Mouse (Mus musculus) kidney, embryonic 16.5 days (tissue): ENCODE measurements around the gene Myo5c. TPM values are rescaled to one million over a fixed set of nuclear protein-coding genes. Genes with fewer than 3 reads are reported as not detected.
A peak's percentile ranks its signal among the peaks of the same experiment; 100 is the strongest.

Experiments used
- ATAC-seq: fragments of 200-750 bp; cut with Nextera tagmentation; 2 replicates; pipeline ENCODE4 v1.8.0; 2017; ENCODE audit warnings: moderate TSS enrichment; ENCODE audit not compliant: low FRiP score, low TSS enrichment
- H3K27ac ChIP-seq: fragments of 300-500 bp; sonication (generic); 2 replicates; pipeline ENCODE4 v1.5.1; 2014; ENCODE audit warnings: low read length
- H3K27me3 ChIP-seq: fragments of 300-500 bp; sonication (generic); 2 replicates; pipeline ENCODE4 v1.6.1; 2014; ENCODE audit warnings: low read length, control low read depth, mixed read lengths; ENCODE audit not compliant: insufficient read depth
- H3K36me3 ChIP-seq: fragments of 300-500 bp; sonication (generic); 2 replicates; pipeline ENCODE4 v1.6.1; 2014; ENCODE audit warnings: low read length, control low read depth, mixed read lengths; ENCODE audit not compliant: insufficient read depth
- H3K4me1 ChIP-seq: fragments of 300-500 bp; sonication (generic); 2 replicates; pipeline ENCODE4 v1.6.1; 2014; ENCODE audit warnings: low read length, control low read depth, mixed read lengths; ENCODE audit not compliant: insufficient read depth
- H3K4me2 ChIP-seq: fragments of 300-500 bp; sonication (generic); replicated peaks from 2 replicates; pipeline ENCODE4 v1.6.1; 2014; ENCODE audit warnings: low read depth, low read length
- H3K4me3 ChIP-seq: fragments of 300-500 bp; sonication (generic); 2 replicates; pipeline ENCODE4 v1.5.1; 2014; ENCODE audit warnings: mild to moderate bottlenecking, low read length
- H3K9ac ChIP-seq: fragments of 300-500 bp; sonication (generic); replicated peaks from 2 replicates; pipeline ENCODE4 v1.6.1; 2014; ENCODE audit warnings: low read length
- H3K9me3 ChIP-seq: fragments of 300-500 bp; sonication (generic); 2 replicates; pipeline ENCODE4 v1.6.1; 2016; ENCODE audit warnings: low read length, control low read depth
- WGBS: fragments of 180-500 bp; shearing (Covaris S2); extraction: QIAGEN DNeasy Blood & Tissue Kit; methylation state at CpG from one replicate; pipeline ENCODE4 v1.1.7; 2014; 5-methylcytosine and 5-hydroxymethylcytosine counted together
- polyA plus RNA-seq: library from polyadenylated mRNA; unstranded; fragments of >200 nt; fragmentation: Nextera tagmentation; extraction: Ambion mirVana; gene quantifications from 2 replicates; pipeline ENCODE4 v1.2.1, GENCODE M21; 2015

The Myo5c gene
- polyA plus RNA-seq, 1 experiment from 2014 or later: 4.0 TPM

GRCm38 (mm10) chr9:75254196-75254955, 22.6 kb downstream of the Myo5c start:
- Histone ChIP-seq H3K4me3 (no peak overlapping the region), H3K27me3 (no peaks in the 10 kb centered on the region), H3K9me3 (no peaks in the 10 kb centered on the region), H3K36me3 (no peaks in the 10 kb centered on the region), H3K4me2 (no peak overlapping the region), H3K9ac (no peak overlapping the region), H3K4me1 (peaks cover 36% of the 10 kb centered on the region), H3K27ac (peak overlapping the region; percentile 72)
- ATAC-seq: peak; percentile 92
- WGBS: 18% methylated on average over 13 of the region's 13 CpGs

GRCm38 (mm10) chr9:75255820-75256545, 24.2 kb downstream of the Myo5c start:
- 61% methylated on average over 14 of the region's 14 CpGs for WGBS
- Histone ChIP-seq H3K9me3 (no peaks in the 10 kb centered on the region; the same call in 1 of the 2 replicates), H3K4me3 (no peak overlapping the region), H3K36me3 (no peaks in the 10 kb centered on the region), H3K4me2 (no peak overlapping the region), H3K27ac (peak overlapping the region; percentile 51), H3K27me3 (no peaks in the 10 kb centered on the region), H3K4me1 (peaks cover 37% of the 10 kb centered on the region), H3K9ac (no peak overlapping the region)
- ATAC-seq: peak; percentile 32

GRCm38 (mm10) chr9:75258792-75259191, 27.0 kb downstream of the Myo5c start:
- WGBS: 62% methylated on average over 4 of the region's 4 CpGs
- no peaks in the 10 kb centered on the region for H3K27me3 ChIP-seq
- no peak for ATAC-seq
- peaks cover 44% of the 10 kb centered on the region for H3K4me1 ChIP-seq
- H3K27ac ChIP-seq: no peak overlapping the region
- H3K36me3 ChIP-seq: no peaks in the 10 kb centered on the region
- H3K4me3 ChIP-seq: no peak overlapping the region
- no peaks in the 10 kb centered on the region; the same call in 1 of the 2 replicates for H3K9me3 ChIP-seq
- H3K4me2 ChIP-seq: no peak overlapping the region
- H3K9ac ChIP-seq: no peak overlapping the region

DNA sequence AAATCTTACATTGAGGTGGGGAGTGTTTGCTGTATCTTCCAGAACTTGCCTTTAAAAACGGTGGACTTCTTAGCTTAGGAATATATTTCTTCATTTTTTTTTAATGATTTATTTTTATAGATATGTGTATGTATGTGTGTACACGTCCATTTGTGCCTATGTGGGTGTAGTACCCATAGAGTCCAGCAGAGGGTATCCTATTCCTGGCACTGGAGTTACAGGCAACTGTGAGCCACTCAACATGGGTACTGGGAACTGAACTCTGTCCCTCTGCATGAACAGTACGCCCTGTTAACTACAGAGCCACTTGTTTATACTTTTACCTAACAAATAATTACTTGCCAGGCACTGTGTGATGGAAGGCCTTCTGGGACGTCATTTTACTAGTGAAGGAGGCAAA, 27.8 kb downstream of the Myo5c start:
- Histone ChIP-seq H3K9me3 (no peaks in the 10 kb centered on the region; the same call in 1 of the 2 replicates), H3K4me3 (no peak overlapping the region), H3K27ac (no peak overlapping the region), H3K36me3 (no peaks in the 10 kb centered on the region), H3K4me1 (peaks cover 35% of the 10 kb centered on the region), H3K4me2 (no peak overlapping the region), H3K9ac (no peak overlapping the region), H3K27me3 (no peaks in the 10 kb centered on the region)
- ATAC-seq: no peak
- WGBS: 93% methylated on average over 4 of the region's 4 CpGs

DNA sequence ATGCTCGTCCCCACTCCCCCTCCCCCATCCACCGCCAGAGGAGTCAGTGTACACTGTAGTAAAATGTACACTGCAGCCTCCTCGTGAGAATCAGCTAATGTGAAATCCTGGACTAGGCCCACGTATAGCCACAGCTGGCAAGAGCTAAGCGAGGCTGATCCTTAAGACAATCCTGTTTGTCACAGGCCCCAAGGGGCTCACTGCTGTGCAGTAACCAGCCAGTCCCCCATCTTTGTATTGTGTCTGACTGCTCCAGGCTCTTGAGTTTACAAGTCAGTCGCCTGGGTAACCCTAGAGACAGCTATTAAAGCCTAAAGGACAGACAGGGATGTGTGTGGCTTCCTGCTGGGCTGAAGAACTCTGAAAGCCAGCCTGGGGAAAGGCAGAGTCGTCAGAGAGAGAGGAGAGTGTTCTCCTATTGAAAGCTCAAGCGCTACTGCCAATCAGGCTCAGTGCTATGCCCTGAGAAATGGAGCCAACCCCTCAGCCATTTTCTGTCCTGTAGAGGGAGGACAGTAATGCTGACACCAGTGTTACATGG, 29.6 kb downstream of the Myo5c start:
- ATAC-seq: peak; percentile 66; the same call in 1 of the 2 replicates
- H3K27ac ChIP-seq: no peak overlapping the region
- peaks cover 18% of the 10 kb centered on the region; the same call in 1 of the 2 replicates for H3K4me1 ChIP-seq

DNA sequence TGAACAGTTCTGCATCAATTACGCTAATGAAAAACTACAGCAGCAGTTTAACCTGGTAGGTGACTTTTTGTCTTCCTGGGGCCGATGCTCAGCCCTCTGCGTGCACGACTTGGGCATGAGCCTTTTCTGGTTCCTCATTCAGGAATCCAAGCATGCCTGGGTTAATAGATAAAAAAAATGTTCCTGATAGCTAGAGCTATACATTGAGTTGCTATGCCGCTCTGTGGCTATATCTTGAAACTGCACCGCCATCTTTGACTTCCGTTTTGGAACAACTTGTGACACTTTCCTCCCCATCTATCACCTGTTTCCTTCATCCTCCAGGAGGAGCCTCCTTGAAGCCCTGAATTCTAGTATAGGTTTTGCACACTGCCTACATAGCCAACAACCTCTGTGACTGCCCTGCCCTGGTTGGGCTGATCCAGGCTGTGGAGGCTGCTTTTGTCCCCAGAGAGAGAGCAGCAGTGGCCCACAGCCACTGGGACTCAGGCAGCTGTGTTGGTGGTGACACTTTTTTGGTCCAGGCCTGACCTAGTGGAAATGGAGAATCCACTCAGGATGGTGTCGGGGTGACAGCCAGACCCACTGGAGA, 30.5 kb downstream of the Myo5c start:
- Histone ChIP-seq H3K27me3 (no peaks in the 10 kb centered on the region), H3K4me2 (no peak overlapping the region), H3K4me3 (no peak overlapping the region), H3K9me3 (no peaks in the 10 kb centered on the region; the same call in 1 of the 2 replicates), H3K27ac (no peak overlapping the region), H3K9ac (no peak overlapping the region), H3K4me1 (0 out of 2 replicates have a peak, but pooled peaks cover 9% of the 10 kb centered on the region), H3K36me3 (no peaks in the 10 kb centered on the region)
- no peak for ATAC-seq
- 71% methylated on average over 8 of the region's 8 CpGs for WGBS

More for the DNA sequence above, 29.6 kb downstream of the Myo5c start:
- WGBS: 16% methylated on average over 8 of the region's 8 CpGs
- no peak overlapping the region for H3K4me2 ChIP-seq
- no peak overlapping the region for H3K4me3 ChIP-seq
- H3K27me3 ChIP-seq: no peaks in the 10 kb centered on the region
- no peaks in the 10 kb centered on the region for H3K36me3 ChIP-seq
- H3K9me3 ChIP-seq: no peaks in the 10 kb centered on the region; the same call in 1 of the 2 replicates
- no peak overlapping the region for H3K9ac ChIP-seq

DNA sequence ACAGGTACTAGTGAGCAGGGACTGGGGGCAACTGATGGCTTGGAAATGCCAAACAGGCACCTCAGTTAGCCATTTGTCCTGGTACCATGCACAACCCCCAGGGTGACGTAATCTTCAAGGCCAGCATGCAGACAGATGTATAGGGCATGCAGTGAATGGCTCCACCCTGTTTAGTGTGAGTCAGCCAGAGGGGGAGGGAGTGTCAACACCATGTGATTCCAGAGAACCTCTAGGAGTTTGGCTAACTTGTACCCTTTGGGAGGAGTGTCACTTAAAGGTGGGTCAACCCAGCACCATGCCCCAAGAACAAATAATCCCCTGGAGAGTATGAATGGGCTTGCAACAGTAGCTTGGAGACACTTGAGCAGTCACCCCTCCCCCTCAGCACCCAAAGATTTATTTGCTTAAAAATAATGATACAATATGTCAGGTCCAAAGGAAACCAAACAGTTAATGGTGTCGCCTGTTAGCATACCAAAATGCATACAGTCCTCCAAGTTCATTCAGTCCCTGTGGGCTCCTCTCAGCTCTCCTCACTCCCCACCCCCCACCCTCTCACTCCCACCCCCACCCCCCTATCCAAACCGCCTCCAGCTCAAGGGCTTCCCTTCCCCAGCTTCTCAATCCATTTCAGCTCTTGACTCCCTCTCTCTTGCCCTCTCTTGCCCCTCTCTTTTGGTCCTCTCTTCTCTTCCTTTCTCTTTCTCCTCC, 32.3 kb downstream of the Myo5c start:
- peak; percentile 53; the same call in 1 of the 2 replicates for ATAC-seq
- H3K27ac ChIP-seq: no peak overlapping the region

GRCm38 (mm10) chr9:75267147-75267546, 35.3 kb downstream of the Myo5c start:
- H3K4me2 ChIP-seq: no peak overlapping the region
- H3K4me1 ChIP-seq: no peaks in the 10 kb centered on the region
- ATAC-seq: no peak
- no peak overlapping the region for H3K27ac ChIP-seq
- no peaks in the 10 kb centered on the region for H3K36me3 ChIP-seq
- H3K9me3 ChIP-seq: no peaks in the 10 kb centered on the region
- H3K9ac ChIP-seq: no peak overlapping the region
- H3K27me3 ChIP-seq: no peaks in the 10 kb centered on the region
- 76% methylated on average over 6 of the region's 6 CpGs for WGBS
- H3K4me3 ChIP-seq: no peak overlapping the region

More for the DNA sequence above, 32.3 kb downstream of the Myo5c start:
- no peak overlapping the region for H3K9ac ChIP-seq
- H3K27me3 ChIP-seq: no peaks in the 10 kb centered on the region
- H3K4me3 ChIP-seq: no peak overlapping the region
- 0 out of 2 replicates have a peak, but pooled peaks cover 9% of the 10 kb centered on the region for H3K4me1 ChIP-seq
- no peaks in the 10 kb centered on the region; the same call in 1 of the 2 replicates for H3K9me3 ChIP-seq
- no peak overlapping the region for H3K4me2 ChIP-seq
- no peaks in the 10 kb centered on the region for H3K36me3 ChIP-seq
- 42% methylated on average over 3 of the region's 3 CpGs for WGBS

DNA sequence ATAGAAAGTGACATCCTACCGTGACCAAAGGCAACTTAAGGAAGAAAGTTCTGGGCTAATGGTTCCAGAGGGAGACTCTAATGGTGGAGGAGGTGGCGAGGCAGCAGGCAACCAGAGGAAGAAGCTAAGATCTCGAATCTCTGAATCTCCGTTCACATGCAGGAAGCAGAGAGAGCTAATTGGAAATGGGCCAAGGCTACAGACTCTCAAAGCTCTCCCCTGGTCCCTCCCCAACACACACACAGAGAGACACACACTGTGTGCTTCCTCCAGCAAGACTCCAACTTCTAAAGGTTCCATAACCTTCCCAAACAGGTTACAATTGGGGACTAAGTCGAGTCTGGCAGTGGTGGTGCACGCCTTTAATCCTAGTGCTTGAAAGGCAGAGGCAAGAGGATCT, 38.6 kb downstream of the Myo5c start:
- ATAC-seq: no peak
- no peaks in the 10 kb centered on the region for H3K36me3 ChIP-seq
- H3K27me3 ChIP-seq: no peaks in the 10 kb centered on the region
- 56% methylated on average over 6 of the region's 6 CpGs for WGBS
- H3K9ac ChIP-seq: no peak overlapping the region
- H3K27ac ChIP-seq: no peak overlapping the region
- H3K4me1 ChIP-seq: no peaks in the 10 kb centered on the region
- no peak overlapping the region for H3K4me3 ChIP-seq
- no peaks in the 10 kb centered on the region for H3K9me3 ChIP-seq
- H3K4me2 ChIP-seq: no peak overlapping the region
